Mouse (Mus musculus): ENCODE measurements at regions not wholly inside any gene's neighbourhood (a gene's known extent, or its start where the extent isn't known, plus 50 kb on each side); places are given as distances from the start of the nearest gene placed in this dataset.

DNA sequence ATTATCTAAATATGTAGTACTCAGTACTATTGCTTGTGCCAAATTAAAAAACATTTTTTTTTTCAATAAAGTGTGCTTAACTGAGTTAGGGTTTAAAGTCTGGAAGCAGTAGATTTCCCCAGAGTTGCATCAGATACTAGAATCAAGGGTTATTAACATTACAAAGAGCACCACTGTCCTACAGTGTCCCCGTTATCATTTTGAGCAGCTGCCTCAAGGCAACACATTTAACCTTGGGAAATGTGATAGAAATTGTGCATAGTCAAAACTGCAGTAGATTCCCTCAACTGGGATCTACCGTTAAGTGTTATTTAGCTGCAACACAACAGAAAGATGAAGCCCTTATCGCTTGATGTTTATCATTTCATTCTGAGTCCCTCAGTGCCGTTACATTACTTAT, 408.3 kb upstream of the Got2 start:
- DNase-seq (ENCODE audit: low spot score), result no peak
- no peak overlapping the region for H3K27ac ChIP-seq
- 82% methylated on average over 4 of the region's 4 CpGs for WGBS
- no peak overlapping the region for H3K4me3 ChIP-seq
- no peaks in the 10 kb centered on the region for H3K4me1 ChIP-seq
- no peaks in the 10 kb centered on the region for H3K27me3 ChIP-seq (ENCODE audit: insufficient read depth, poor library complexity, severe bottlenecking)
- H3K9me3 ChIP-seq, result no peaks in the 10 kb centered on the region
- H3K36me3 ChIP-seq, result no peaks in the 10 kb centered on the region

DNA sequence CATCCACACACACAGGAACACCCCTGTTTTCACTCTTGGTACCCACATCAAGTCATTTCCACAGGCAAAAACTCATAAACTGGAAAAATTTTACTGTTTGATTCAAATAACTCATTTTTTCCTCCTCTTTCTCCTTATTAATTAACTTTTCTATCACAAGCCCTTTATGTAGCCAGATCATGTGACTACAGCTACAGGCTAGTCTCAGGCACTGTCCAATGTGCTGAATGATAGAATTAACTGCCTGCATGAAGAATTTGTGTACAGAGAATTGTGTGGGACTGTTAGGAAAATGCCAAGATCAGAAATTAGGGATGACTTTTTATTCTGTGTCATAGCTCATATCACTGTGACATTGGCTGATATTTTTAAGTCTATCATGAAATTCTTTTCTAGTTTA, 402.4 kb upstream of the Got2 start:
- Histone ChIP-seq H3K36me3 (no peaks in the 10 kb centered on the region), H3K4me1 (no peaks in the 10 kb centered on the region), H3K27me3 (ENCODE audit: insufficient read depth, poor library complexity, severe bottlenecking) (no peaks in the 10 kb centered on the region), H3K27ac (no peak overlapping the region), H3K9me3 (no peaks in the 10 kb centered on the region), H3K4me3 (no peak overlapping the region)
- no peak for DNase-seq (ENCODE audit: low spot score)

DNA sequence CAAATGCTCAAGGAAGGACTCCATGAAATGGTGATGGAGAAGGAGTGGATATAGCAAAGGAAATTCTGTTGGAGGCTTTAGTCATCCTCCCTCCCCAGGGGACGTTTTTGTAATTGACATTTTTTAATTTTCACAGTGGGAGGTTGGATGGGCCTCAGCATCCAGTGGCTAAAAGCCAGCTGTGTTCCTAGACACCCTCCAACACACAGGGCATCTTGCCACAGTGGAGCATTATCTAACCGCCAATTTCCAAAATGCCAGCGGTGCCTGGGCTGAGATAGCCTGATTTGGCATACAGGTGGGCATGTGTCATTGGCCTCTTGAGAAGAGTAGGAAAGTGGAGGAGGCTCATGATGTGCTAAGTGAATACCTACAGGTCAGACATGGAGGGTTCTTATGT, 401.2 kb upstream of the Got2 start:
- no peaks in the 10 kb centered on the region for H3K36me3 ChIP-seq
- DNase-seq (ENCODE audit: low spot score), result no peak
- H3K4me3 ChIP-seq, result no peak overlapping the region
- no peaks in the 10 kb centered on the region for H3K27me3 ChIP-seq (ENCODE audit: insufficient read depth, poor library complexity, severe bottlenecking)
- WGBS, result 75% methylated on average over 3 of the region's 3 CpGs
- no peaks in the 10 kb centered on the region for H3K4me1 ChIP-seq
- H3K27ac ChIP-seq, result no peak overlapping the region
- no peaks in the 10 kb centered on the region for H3K9me3 ChIP-seq

DNA sequence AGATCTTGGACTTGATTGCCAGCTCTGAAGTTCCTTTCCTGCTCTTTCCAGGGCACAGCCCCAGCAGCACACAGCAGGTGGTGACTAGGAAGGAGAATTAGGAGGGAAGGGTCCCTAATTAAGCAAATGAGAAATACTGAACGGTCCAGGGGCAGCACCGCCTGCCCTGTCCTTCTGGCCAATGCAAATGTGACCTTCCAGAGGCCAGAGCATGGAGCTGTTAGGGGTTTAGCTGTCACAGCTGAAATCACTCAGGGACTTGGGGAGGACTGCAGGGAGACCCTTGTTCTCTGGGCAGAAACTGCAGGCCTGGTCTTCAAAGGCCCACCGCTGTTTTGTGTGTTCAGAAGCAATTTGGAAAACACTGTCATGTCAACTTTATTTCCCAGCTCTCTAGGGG, 400.2 kb upstream of the Got2 start:
- 33% methylated on average over 3 of the region's 3 CpGs for WGBS
- no peaks in the 10 kb centered on the region for H3K4me1 ChIP-seq
- H3K27me3 ChIP-seq (ENCODE audit: insufficient read depth, poor library complexity, severe bottlenecking), result no peaks in the 10 kb centered on the region
- no peaks in the 10 kb centered on the region for H3K36me3 ChIP-seq
- H3K4me3 ChIP-seq, result no peak overlapping the region
- H3K27ac ChIP-seq, result no peak overlapping the region
- no peak for DNase-seq (ENCODE audit: low spot score)
- H3K9me3 ChIP-seq, result no peaks in the 10 kb centered on the region

DNA sequence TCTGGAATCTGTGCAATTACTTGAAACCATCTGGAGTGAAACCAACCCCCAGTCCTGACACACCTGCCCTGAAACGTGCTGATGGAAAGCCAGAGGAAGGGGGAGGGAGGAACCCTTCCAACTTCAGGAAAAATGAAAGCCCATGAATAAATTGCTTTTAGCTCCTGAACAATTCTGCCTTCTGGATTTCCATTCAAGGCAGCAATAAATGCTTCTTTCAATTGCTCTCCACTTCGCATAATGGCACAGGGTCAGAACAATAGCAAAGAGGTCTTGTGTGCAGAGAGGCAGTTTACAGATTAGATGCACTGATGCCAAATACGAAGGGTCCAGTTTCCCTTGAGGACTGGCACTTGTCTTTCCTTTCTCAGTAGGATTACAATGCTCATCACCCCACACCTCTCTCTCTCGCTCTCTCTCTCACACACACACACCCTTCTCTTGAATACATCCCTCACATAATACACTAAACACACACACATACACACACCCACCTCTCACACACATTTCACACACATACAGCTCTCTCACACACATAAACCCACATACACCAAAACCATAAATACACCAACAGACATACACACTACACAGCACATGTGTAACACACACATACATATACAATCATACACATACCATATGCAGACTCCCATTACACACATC, 389.3 kb upstream of the Got2 start:
- 61% methylated on average over 4 of the region's 4 CpGs for WGBS
- no peaks in the 10 kb centered on the region for H3K36me3 ChIP-seq
- no peak for DNase-seq (ENCODE audit: low spot score)

DNA sequence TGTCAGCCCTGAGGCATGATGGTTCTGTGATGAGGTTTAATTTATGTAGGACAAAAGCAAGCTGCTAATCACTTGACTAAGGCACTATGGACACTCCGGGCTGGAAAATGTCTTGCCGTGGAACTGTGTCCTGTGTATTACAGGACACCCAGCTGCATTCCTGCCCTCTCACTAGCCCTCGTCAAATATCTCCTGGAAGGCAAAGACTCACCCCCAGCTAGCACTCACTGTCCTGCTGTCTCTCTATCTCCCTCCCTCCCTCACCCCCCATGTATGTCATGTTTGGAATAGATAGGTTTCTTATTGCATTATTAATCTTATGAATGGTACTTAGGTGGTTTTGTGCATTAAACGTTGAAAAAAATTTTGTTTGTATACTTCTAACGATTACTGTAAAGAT, 388.7 kb upstream of the Got2 start:
- Histone ChIP-seq H3K9me3 (no peaks in the 10 kb centered on the region), H3K4me1 (peaks cover 8% of the 10 kb centered on the region; the same call in 1 of the 2 replicates), H3K27ac (no peak overlapping the region), H3K27me3 (ENCODE audit: insufficient read depth, poor library complexity, severe bottlenecking) (no peaks in the 10 kb centered on the region), H3K4me3 (no peak overlapping the region), H3K36me3 (no peaks in the 10 kb centered on the region)
- no peak for DNase-seq (ENCODE audit: low spot score)
- WGBS, result 58% methylated on average over 5 of the region's 5 CpGs

More for the DNA sequence above, 389.3 kb upstream of the Got2 start:
- Histone ChIP-seq H3K9me3 (no peaks in the 10 kb centered on the region), H3K27ac (no peak overlapping the region), H3K27me3 (ENCODE audit: insufficient read depth, poor library complexity, severe bottlenecking) (no peaks in the 10 kb centered on the region), H3K4me1 (peaks cover 8% of the 10 kb centered on the region; the same call in 1 of the 2 replicates), H3K4me3 (no peak overlapping the region)

DNA sequence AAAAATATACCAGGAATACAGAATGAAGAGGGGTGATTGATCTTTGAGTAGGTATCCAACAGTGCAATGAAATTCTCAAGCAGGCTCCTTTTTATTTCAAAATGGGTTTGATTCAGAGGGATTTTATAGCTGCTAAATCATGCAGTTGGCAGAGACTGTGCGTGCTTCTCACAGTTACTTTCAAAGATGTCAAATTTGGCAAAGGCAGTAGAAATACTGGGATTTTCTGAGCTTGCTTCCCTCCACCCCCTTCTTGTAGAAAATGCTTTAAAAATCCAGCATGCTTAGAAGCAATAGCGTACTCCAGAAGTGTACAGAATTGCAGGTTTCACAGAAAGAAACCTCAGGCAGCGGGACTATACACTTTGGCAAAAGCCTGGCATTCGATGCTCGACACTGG, 367.9 kb upstream of the Got2 start:
- H3K27me3 ChIP-seq (ENCODE audit: insufficient read depth, poor library complexity, severe bottlenecking), result no peaks in the 10 kb centered on the region
- no peaks in the 10 kb centered on the region for H3K9me3 ChIP-seq
- no peaks in the 10 kb centered on the region for H3K36me3 ChIP-seq
- no peak for DNase-seq (ENCODE audit: low spot score)
- WGBS, result 80% methylated on average over 5 of the region's 5 CpGs
- no peaks in the 10 kb centered on the region for H3K4me1 ChIP-seq
- no peak overlapping the region for H3K4me3 ChIP-seq
- H3K27ac ChIP-seq, result no peak overlapping the region

DNA sequence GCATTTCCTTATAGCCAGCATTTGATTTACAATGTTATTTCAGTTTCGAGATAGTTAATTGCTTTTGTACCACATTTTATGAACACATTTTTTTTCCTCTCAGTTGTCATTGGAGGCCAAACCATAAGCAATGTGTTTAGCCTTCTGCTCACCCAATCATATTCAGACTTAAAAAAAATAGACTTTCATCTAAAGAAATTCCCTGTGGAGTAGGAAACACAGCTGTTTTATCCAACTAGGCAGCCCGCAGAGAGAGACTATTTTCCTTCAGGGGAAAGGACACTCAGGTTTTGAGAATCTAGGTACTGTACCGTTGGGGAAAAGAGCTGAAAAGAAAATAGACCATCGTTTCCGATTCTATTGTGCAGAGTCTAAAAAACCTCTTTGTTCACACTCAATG, 367.5 kb upstream of the Got2 start:
- H3K36me3 ChIP-seq, result no peaks in the 10 kb centered on the region
- H3K27me3 ChIP-seq (ENCODE audit: insufficient read depth, poor library complexity, severe bottlenecking), result no peaks in the 10 kb centered on the region
- no peaks in the 10 kb centered on the region for H3K4me1 ChIP-seq
- no peak for DNase-seq (ENCODE audit: low spot score)
- no peaks in the 10 kb centered on the region for H3K9me3 ChIP-seq
- 84% methylated on average over 5 of the region's 5 CpGs for WGBS
- H3K4me3 ChIP-seq, result no peak overlapping the region
- no peak overlapping the region for H3K27ac ChIP-seq

DNA sequence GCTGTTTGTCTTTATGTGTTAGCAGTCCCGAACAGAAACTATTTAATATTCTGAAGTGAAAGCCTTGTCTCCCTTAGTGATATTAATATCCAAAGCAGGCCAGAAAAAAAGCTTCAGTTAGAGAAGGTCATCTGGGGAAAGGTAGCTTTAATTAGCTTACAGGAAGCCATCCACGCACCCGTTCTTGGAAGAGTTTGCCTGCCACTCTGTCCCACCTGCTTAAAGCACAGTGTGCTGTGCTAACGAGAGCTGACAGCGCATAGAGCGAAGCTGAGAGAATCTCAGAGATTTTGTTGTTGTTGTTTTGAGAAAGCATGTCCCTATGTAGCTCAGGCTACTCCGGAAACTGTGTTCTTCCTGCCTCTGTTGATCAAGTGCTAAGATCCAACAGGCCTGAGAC, 357.7 kb upstream of the Got2 start:
- WGBS, result 59% methylated on average over 7 of the region's 7 CpGs
- Histone ChIP-seq H3K9me3 (no peaks in the 10 kb centered on the region), H3K4me1 (peaks cover 23% of the 10 kb centered on the region), H3K27me3 (ENCODE audit: insufficient read depth, poor library complexity, severe bottlenecking) (no peaks in the 10 kb centered on the region), H3K4me3 (no peak overlapping the region), H3K36me3 (no peaks in the 10 kb centered on the region), H3K27ac (peak overlapping the region; percentile 73)
- no peak for DNase-seq (ENCODE audit: low spot score)

DNA sequence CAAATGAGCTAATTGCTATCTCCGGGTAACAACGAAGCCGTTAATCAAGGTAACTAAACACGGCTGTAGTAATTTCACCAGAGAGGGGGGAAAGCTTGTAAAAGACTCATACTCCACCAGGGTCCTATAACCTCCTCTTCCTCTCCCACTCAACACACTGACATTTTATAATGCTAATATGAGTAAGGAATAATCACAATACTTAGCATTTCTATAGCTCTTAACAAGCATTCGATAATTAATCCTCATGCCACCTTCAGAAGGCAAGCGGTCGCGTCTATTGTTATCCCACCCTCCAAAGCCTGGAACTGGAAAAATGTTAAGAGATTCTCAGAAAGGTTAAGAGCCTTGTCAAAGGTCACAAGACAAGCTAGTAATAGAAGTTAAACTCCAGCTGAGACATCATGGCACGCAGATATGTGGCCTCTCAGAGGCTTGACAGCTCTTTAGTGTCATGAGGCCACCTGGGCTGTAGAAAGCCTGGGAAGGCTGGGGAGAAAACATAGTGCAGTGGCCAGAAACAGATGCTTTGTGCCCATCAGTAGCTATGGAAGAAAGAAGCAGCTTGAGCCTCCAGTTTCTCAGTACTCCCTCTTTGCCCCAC, 356.3 kb upstream of the Got2 start:
- 34% methylated on average over 9 of the region's 9 CpGs for WGBS
- H3K9me3 ChIP-seq, result no peaks in the 10 kb centered on the region
- DNase-seq (ENCODE audit: low spot score), result peak; percentile 78
- no peaks in the 10 kb centered on the region for H3K36me3 ChIP-seq
- H3K27me3 ChIP-seq (ENCODE audit: insufficient read depth, poor library complexity, severe bottlenecking), result no peaks in the 10 kb centered on the region
- H3K4me1 ChIP-seq, result peaks cover 23% of the 10 kb centered on the region
- no peak overlapping the region for H3K4me3 ChIP-seq
- H3K27ac ChIP-seq, result peak overlapping the region; percentile 73

DNA sequence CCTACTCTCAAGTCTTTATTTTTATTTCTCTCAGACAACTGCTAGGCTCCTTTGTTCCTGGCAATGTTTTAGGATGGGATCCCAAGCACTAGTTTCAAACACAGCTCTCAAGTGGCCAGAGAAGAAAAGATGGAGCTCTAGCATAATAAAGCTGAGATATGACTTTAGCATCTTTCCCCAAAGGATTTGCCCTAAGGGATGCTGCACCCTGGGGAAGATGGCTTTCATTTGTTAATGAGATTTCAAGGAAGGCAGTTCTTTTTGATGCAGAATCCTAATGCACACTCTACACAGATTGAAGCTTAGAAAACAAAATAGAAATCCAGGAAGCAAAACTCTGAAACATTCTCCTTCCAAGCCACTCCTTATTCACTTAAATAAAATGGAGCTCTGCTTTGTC, 350.1 kb upstream of the Got2 start:
- Histone ChIP-seq H3K9me3 (no peaks in the 10 kb centered on the region), H3K36me3 (no peaks in the 10 kb centered on the region), H3K27ac (peak overlapping the region; percentile 23; the same call in 1 of the 2 replicates), H3K4me3 (no peak overlapping the region), H3K4me1 (peaks cover 11% of the 10 kb centered on the region; the same call in 1 of the 2 replicates), H3K27me3 (ENCODE audit: insufficient read depth, poor library complexity, severe bottlenecking) (no peaks in the 10 kb centered on the region)
- DNase-seq (ENCODE audit: low spot score), result no peak

DNA sequence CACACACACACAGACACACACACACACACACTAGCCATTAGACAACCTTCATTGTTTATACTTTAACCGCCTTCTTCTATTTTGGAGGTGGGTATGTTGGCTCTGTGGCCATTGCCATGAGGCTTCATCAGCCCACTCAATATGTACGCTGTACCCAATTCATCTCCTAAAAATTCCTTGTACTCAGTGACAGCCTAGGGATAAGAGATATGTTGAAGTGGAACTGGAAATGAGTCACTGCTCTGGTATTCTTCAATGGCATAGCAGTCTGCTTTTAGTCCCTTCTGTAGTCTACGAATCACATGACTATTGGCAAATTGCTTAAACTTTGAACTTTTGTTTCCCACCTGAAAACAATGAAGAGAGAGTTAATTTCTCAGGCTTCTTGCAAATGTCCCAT, 349.6 kb upstream of the Got2 start:
- Histone ChIP-seq H3K4me1 (peaks cover 11% of the 10 kb centered on the region; the same call in 1 of the 2 replicates), H3K36me3 (no peaks in the 10 kb centered on the region), H3K27me3 (ENCODE audit: insufficient read depth, poor library complexity, severe bottlenecking) (no peaks in the 10 kb centered on the region), H3K4me3 (no peak overlapping the region), H3K27ac (peak overlapping the region; percentile 72), H3K9me3 (no peaks in the 10 kb centered on the region)
- WGBS, result 28% methylated on average over 3 of the region's 3 CpGs
- no peak for DNase-seq (ENCODE audit: low spot score)

DNA sequence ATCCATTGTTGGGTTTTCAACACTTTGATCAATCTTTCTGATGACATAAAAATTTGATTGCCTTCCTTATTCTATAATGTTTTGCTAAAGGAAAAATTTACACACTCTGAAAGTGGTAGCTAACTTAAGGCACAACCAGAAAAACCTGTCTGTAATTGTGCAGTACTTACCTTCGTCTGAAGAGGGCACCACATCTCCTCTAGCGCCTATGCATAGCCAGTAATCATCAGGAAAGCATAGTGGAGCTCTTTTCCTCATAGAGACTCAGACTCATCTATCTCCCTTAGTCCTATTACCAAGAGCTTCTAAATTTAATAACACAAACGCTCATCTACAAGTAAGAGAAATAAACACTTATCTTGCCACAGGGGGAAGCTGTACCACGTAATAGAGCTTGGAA, 342.1 kb upstream of the Got2 start:
- DNase-seq (ENCODE audit: low spot score), result no peak
- Histone ChIP-seq H3K4me1 (no peaks in the 10 kb centered on the region), H3K4me3 (no peak overlapping the region), H3K36me3 (no peaks in the 10 kb centered on the region), H3K9me3 (no peaks in the 10 kb centered on the region), H3K27me3 (ENCODE audit: insufficient read depth, poor library complexity, severe bottlenecking) (no peaks in the 10 kb centered on the region), H3K27ac (no peak overlapping the region)
- 33% methylated on average over 4 of the region's 4 CpGs for WGBS

Data from heart, embryonic 10.5 days (tissue).